Mouse (Mus musculus) megakaryocyte, embryonic 14.5 days (primary cell): ENCODE results near the gene Zfp189.

Source experiments
- FLI1 ChIP-seq: IDR thresholded peaks from 2 replicates; pipeline ENCODE4 v1.6.1; 2012; ENCODE audit warnings: low read length, inconsistent platforms, mixed read lengths
- GATA1 ChIP-seq: IDR thresholded peaks from 3 replicates; pipeline ENCODE4 v1.6.1; 2012; ENCODE audit warnings: mixed read lengths, low read length, inconsistent platforms, borderline replicate concordance

DNA sequence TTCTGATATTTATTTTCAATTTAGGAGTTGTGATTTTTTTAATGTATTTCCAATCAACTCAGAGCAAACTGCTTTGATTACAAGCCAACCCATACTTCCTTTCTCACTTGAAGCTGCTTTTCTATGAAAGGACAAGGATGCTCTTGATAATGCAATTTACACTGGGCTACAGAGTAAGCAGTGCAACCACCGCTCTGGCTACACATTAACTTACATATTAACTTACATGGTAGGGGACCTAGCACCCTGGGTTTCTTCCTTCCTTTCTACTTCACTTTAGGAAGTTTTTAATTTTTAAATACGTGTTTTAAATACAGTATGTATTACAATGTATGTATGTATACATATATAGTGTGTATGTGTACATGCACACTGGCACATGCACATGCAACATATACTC is 11.8 kb upstream of the Zfp189 start:
- TF ChIP-seq GATA1: no peak
- TF ChIP-seq FLI1: no peak
